In the genomic region with DNA sequence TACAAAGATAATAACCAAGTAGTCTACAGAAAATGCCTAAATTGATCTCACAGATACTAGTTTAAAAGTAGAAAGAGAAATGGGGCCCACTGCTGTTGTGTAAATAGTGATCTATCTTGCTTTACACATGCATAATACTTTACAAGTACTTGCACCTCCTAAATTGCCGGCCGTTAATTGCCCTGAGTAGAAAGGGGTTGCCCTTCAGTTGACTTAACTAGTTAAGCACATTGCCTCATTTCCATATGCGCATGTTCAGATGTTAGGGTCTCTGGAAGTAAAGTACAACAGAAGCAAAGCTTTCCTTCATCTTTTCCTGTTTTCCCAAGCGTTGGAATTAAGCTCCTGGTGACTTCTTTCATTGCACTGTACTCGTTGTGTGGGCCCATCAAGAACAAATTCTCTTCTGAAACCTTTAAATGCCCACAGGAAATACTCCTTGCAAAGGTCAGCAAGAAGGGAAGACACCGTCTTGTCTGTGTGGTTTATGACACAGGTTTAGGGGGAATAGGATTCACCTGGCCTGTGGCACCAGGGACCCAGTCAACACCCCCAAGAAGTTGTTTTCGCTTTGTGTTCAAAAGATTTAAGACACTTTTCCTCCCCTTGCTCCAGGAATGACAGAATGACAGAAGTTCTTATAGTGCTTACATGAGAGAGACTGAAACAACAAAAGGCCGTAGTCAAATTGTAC, we compare ENCODE assay signal across 22 mouse cellular contexts. TPM values are rescaled to one million over a fixed set of nuclear protein-coding genes. Genes with fewer than 3 reads are reported as not detected.
DNase-seq lines count a peak whose midpoint lies in the region; ATAC-seq lines count a peak whose summit lies in the region.
"Had no signal": no experiment of that assay in that cellular context is flagged by ENCODE, and none has a peak within 500 bp of the region (broad histone marks: within the 10 kb centered on the region; RNA-seq: fewer than 3 reads in every experiment).

No protein-coding gene starts in this region.

- WGBS in intestine, embryonic 14.5 days = 34% methylated on average over 8 of the region's 8 CpGs
- WGBS in intestine, embryonic 16.5 days = 62% methylated on average over 8 of the region's 8 CpGs
- WGBS in neural tube, embryonic 15.5 days = 26% methylated on average over 8 of the region's 8 CpGs

- H3K4me1 ChIP-seq in intestine, embryonic 14.5 days (replicated peaks; ENCODE audit: control insufficient read depth, insufficient read depth, low read length) = peaks cover 14% of the 10 kb centered on the region
- peaks cover 18% of the 10 kb centered on the region for H3K4me1 ChIP-seq in intestine, embryonic 16.5 days (ENCODE audit: control insufficient read depth, insufficient read depth, low read length)
- peaks cover 21% of the 10 kb centered on the region for H3K4me1 ChIP-seq in neural tube, embryonic 15.5 days

- no peak overlapping the region for H3K4me2 ChIP-seq in intestine, embryonic 14.5 days (ENCODE audit: low read length)
- no peak overlapping the region for H3K4me2 ChIP-seq in intestine, embryonic 16.5 days (ENCODE audit: low read depth, low read length)
- H3K4me2 ChIP-seq in neural tube, embryonic 15.5 days = no peak overlapping the region
- H3K4me2 ChIP-seq: embryonic facial prominence, embryonic 12.5 days; forebrain, embryonic 15.5 days; heart, embryonic 13.5 days; hindbrain, embryonic 14.5 days had no signal

- no peak overlapping the region for H3K4me3 ChIP-seq in intestine, embryonic 14.5 days (ENCODE audit: low read depth, low read length)
- H3K4me3 ChIP-seq in intestine, embryonic 16.5 days (ENCODE audit: low read length) = no peak overlapping the region
- H3K4me3 ChIP-seq in neural tube, embryonic 15.5 days (replicated peaks) = no peak overlapping the region
- H3K4me3 ChIP-seq: embryonic facial prominence, embryonic 12.5 days; forebrain, embryonic 15.5 days; heart, embryonic 13.5 days had no signal

- ATAC-seq in intestine, embryonic 14.5 days (replicated peaks; ENCODE audit: low FRiP score, low TSS enrichment, low read depth) = no peak
- no peak for ATAC-seq in intestine, embryonic 16.5 days
- no peak for ATAC-seq in neural tube, embryonic 15.5 days (ENCODE audit: low FRiP score)
- ATAC-seq: forebrain, embryonic 15.5 days; Patski had no signal

- no peak overlapping the region for H3K9ac ChIP-seq in intestine, embryonic 14.5 days (ENCODE audit: low read length)
- H3K9ac ChIP-seq in intestine, embryonic 16.5 days (ENCODE audit: low read depth, low read length) = no peak overlapping the region
- no peak overlapping the region for H3K9ac ChIP-seq in neural tube, embryonic 15.5 days (replicated peaks)
- H3K9ac ChIP-seq: embryonic facial prominence, embryonic 12.5 days; forebrain, embryonic 15.5 days; heart, embryonic 13.5 days; hindbrain, embryonic 14.5 days had no signal

- H3K27ac ChIP-seq in intestine, embryonic 14.5 days (ENCODE audit: low read depth) = no peak overlapping the region
- no peak overlapping the region for H3K27ac ChIP-seq in intestine, embryonic 16.5 days (ENCODE audit: low read length)
- H3K27ac ChIP-seq in neural tube, embryonic 15.5 days (replicated peaks) = no peak overlapping the region
- H3K27ac ChIP-seq: embryonic facial prominence, embryonic 12.5 days; forebrain, embryonic 15.5 days; heart, embryonic 13.5 days; hindbrain, embryonic 14.5 days had no signal

- peaks cover 63% of the 10 kb centered on the region for H3K27me3 ChIP-seq in intestine, embryonic 14.5 days (replicated peaks; ENCODE audit: control insufficient read depth, insufficient read depth, low read length)
- peaks cover 38% of the 10 kb centered on the region for H3K27me3 ChIP-seq in intestine, embryonic 16.5 days (replicated peaks; ENCODE audit: control insufficient read depth, insufficient read depth, low read length)
- H3K27me3 ChIP-seq in neural tube, embryonic 15.5 days (replicated peaks) = peaks cover 46% of the 10 kb centered on the region
- H3K27me3 ChIP-seq: Patski had no signal

- peaks cover 24% of the 10 kb centered on the region for H3K36me3 ChIP-seq in intestine, embryonic 14.5 days (ENCODE audit: control insufficient read depth, insufficient read depth, low read length)
- H3K36me3 ChIP-seq in intestine, embryonic 16.5 days (ENCODE audit: control insufficient read depth, insufficient read depth, low read length) = peaks cover 2% of the 10 kb centered on the region; the same call in 1 of the 2 replicates
- peaks cover 13% of the 10 kb centered on the region for H3K36me3 ChIP-seq in neural tube, embryonic 15.5 days

- no peaks in the 10 kb centered on the region for H3K9me3 ChIP-seq in intestine, embryonic 14.5 days (ENCODE audit: control insufficient read depth, low read length)
- H3K9me3 ChIP-seq in intestine, embryonic 16.5 days (ENCODE audit: control insufficient read depth, low read length) = no peaks in the 10 kb centered on the region
- H3K9me3 ChIP-seq in neural tube, embryonic 15.5 days (replicated peaks) = no peaks in the 10 kb centered on the region
- H3K9me3 ChIP-seq: embryonic facial prominence, embryonic 12.5 days; forebrain, embryonic 15.5 days; heart, embryonic 13.5 days had no signal

- DNase-seq in embryo, embryonic 11 days = peak; percentile 34
- no peak for DNase-seq in embryo, embryonic 9.5 days (ENCODE audit: extremely low spot score)
- peak; percentile 59 for DNase-seq in intestine, embryonic 14.5 days (ENCODE audit: low spot score)
- DNase-seq in neural tube, embryonic 10.5 days (ENCODE audit: extremely low spot score, low spot score) = peak; percentile 38
- no peak for DNase-seq in left cerebral cortex, adult 8-10 months (ENCODE audit: low spot score in 2 of 2)
- no peak for DNase-seq in cerebellum, adult 18-20 months
- DNase-seq: adrenal gland, adult 8-10 months; adrenal gland, postnatal 36 days; cerebellum, adult 11 months; cerebellum, adult 9-10 months; cerebellum, postnatal 25 days; gastrocnemius, postnatal 10 days; heart, postnatal 36 days; kidney, adult 18-20 months had no signal

RNA-seq across cellular contexts. Expression of a gene that starts 6.9 kb away (rescaled TPM):
- polyA plus RNA-seq in intestine, embryonic 14.5 days (2014; fragmentation: Nextera tagmentation; extraction: Ambion mirVana) = not detected in 2 replicates
- polyA plus RNA-seq in intestine, embryonic 16.5 days (2015; fragmentation: Nextera tagmentation; extraction: Ambion mirVana) = 0.07 TPM in 1 of 2 replicates, not detected in the other
- polyA plus RNA-seq in neural tube, embryonic 15.5 days (2015; fragmentation: Nextera tagmentation; extraction: Ambion mirVana) = 0.06 TPM in 1 of 2 replicates, not detected in the other
- 10 to 100 TPM in 2 of 4 experiments, 1 to 10 TPM in 2; 8.9 to 13.3 (median 10.2) TPM for total RNA-seq in left cerebral cortex, adult 8-10 months (2022)
- polyA plus RNA-seq: forebrain, embryonic 15.5 days; heart, embryonic 13.5 days; inflammation-experienced regulatory T-cells, adult 6 months had no signal

RNA-seq across cellular contexts. Expression of a gene that starts 10.2 kb away (rescaled TPM):
- polyA plus RNA-seq in intestine, embryonic 14.5 days (2014; fragmentation: Nextera tagmentation; extraction: Ambion mirVana) = 20.7 and 25.1 TPM in 2 replicates
- 12.0 and 12.5 TPM in 2 replicates for polyA plus RNA-seq in intestine, embryonic 16.5 days (2015; fragmentation: Nextera tagmentation; extraction: Ambion mirVana)
- 18.1 and 19.8 TPM in 2 replicates for polyA plus RNA-seq in neural tube, embryonic 15.5 days (2015; fragmentation: Nextera tagmentation; extraction: Ambion mirVana)
- total RNA-seq in left cerebral cortex, adult 8-10 months (2022) = 10 to 100 TPM; 45.0 to 53.8 (median 49.1) TPM

RNA-seq across cellular contexts. Expression of a gene that starts 14.8 kb away (rescaled TPM):
- polyA plus RNA-seq in intestine, embryonic 14.5 days (2014; fragmentation: Nextera tagmentation; extraction: Ambion mirVana) = 199 and 202 TPM in 2 replicates
- polyA plus RNA-seq in intestine, embryonic 16.5 days (2015; fragmentation: Nextera tagmentation; extraction: Ambion mirVana) = 232 and 238 TPM in 2 replicates
- 192 and 193 TPM in 2 replicates for polyA plus RNA-seq in neural tube, embryonic 15.5 days (2015; fragmentation: Nextera tagmentation; extraction: Ambion mirVana)
- total RNA-seq in left cerebral cortex, adult 8-10 months (2022) = 100 to 1,000 TPM in 1 of 4 experiments, 10 to 100 TPM in 3; 85.0 to 101 (median 91.1) TPM

Comparison
In these comparisons a context has a peak if more than half of its experiments do, and no peak if none do; other contexts are left out.
1. DNase-seq: peak in embryo, embryonic 11 days (single experiment), intestine, embryonic 14.5 days (single experiment) and neural tube, embryonic 10.5 days (single experiment); none in embryo, embryonic 9.5 days (single experiment), left cerebral cortex, adult 8-10 months (0 of 2) and cerebellum, adult 18-20 months (0 of 2).